Mouse (Mus musculus) forebrain, embryonic 11.5 days (tissue): ENCODE measurements around the gene Samhd1. TPM values are rescaled to one million over a fixed set of nuclear protein-coding genes. Genes with fewer than 3 reads are reported as not detected.
A peak's percentile ranks its signal among the peaks of the same experiment; 100 is the strongest.

Experiments
- ATAC-seq: fragments of 200-750 bp; cut with Nextera tagmentation; replicated peaks from 2 replicates; pipeline ENCODE4 v1.8.0; 2017; ENCODE audit warnings: moderate TSS enrichment; ENCODE audit not compliant: low FRiP score
- DNase-seq: peaks from one replicate; pipeline ENCODE4 v3.0.0-alpha.2; 2017; ENCODE audit warnings: low spot score
- H3K27ac ChIP-seq: fragments of 300-500 bp; sonication (generic); 2 replicates; pipeline ENCODE4 v1.5.1; 2014; ENCODE audit warnings: low read depth, low read length
- H3K27me3 ChIP-seq: fragments of 300-500 bp; sonication (generic); 2 replicates; pipeline ENCODE4 v1.6.1; 2014; ENCODE audit warnings: mild to moderate bottlenecking, low read length, mixed read lengths; ENCODE audit not compliant: control insufficient read depth, insufficient read depth
- H3K36me3 ChIP-seq: fragments of 300-500 bp; sonication (generic); 2 replicates; pipeline ENCODE4 v1.6.1; 2014; ENCODE audit warnings: mild to moderate bottlenecking, low read length, moderate library complexity, mixed read lengths; ENCODE audit not compliant: control insufficient read depth, insufficient read depth
- H3K4me1 ChIP-seq: fragments of 300-500 bp; sonication (generic); replicated peaks from 2 replicates; pipeline ENCODE4 v1.6.1; 2014; ENCODE audit warnings: low read length, mixed read lengths; ENCODE audit not compliant: control insufficient read depth, insufficient read depth
- H3K4me2 ChIP-seq: fragments of 300-500 bp; sonication (generic); 2 replicates; pipeline ENCODE4 v1.6.1; 2014; ENCODE audit warnings: low read depth, mild to moderate bottlenecking, low read length, moderate library complexity, mixed read lengths; ENCODE audit not compliant: severe bottlenecking
- H3K4me3 ChIP-seq: fragments of 300-500 bp; sonication (generic); 2 replicates; pipeline ENCODE4 v1.5.1; 2014; ENCODE audit warnings: low read depth, low read length
- H3K9ac ChIP-seq: fragments of 300-500 bp; sonication (generic); 2 replicates; pipeline ENCODE4 v1.6.1; 2014; ENCODE audit warnings: low read length
- H3K9me3 ChIP-seq: fragments of 300-500 bp; sonication (generic); 2 replicates; pipeline ENCODE4 v1.6.1; 2016; ENCODE audit warnings: low read length, mixed read lengths; ENCODE audit not compliant: control insufficient read depth
- WGBS: fragments of 180-500 bp; shearing (Covaris S2); extraction: QIAGEN DNeasy Blood & Tissue Kit; methylation state at CpG from one replicate; pipeline ENCODE4 v1.1.7; 2014; 5-methylcytosine and 5-hydroxymethylcytosine counted together
- polyA plus RNA-seq: library from polyadenylated mRNA; unstranded; fragments of >200 nt; fragmentation: Nextera tagmentation; extraction: Ambion mirVana; gene quantifications from 2 replicates; pipeline ENCODE4 v1.2.1, GENCODE M21; 2014

Gene Samhd1
- polyA plus RNA-seq, 1 experiment from 2014 or later, result 25.6 TPM

DNA sequence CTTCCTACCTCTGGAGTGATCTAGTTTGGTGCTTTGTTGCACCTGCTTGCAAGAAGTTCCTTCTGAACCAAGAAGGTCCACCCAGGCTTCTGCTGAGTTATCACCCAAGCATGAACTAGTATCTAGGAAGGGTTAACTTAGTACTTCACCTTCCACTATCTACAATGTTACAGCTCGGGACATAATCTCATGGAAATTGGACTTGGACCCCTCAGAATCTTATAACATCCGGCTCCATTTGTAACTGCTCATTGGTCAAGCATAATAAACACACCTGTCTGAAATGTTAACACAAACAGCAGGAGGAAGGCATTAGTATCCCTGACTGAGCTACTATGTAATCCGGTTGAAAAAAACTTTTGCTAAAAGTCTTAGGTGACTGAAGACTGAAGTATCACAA is 7.7 kb downstream of the Samhd1 start:
- no peak overlapping the region for H3K9ac ChIP-seq
- no peak overlapping the region for H3K27ac ChIP-seq
- 88% methylated on average over 3 of the region's 3 CpGs for WGBS
- H3K9me3 ChIP-seq, result no peaks in the 10 kb centered on the region
- no peaks in the 10 kb centered on the region for H3K4me1 ChIP-seq
- H3K4me3 ChIP-seq, result no peak overlapping the region
- ATAC-seq (no peak), DNase-seq (no peak)
- no peak overlapping the region for H3K4me2 ChIP-seq
- H3K36me3 ChIP-seq, result no peaks in the 10 kb centered on the region
- H3K27me3 ChIP-seq, result no peaks in the 10 kb centered on the region

DNA sequence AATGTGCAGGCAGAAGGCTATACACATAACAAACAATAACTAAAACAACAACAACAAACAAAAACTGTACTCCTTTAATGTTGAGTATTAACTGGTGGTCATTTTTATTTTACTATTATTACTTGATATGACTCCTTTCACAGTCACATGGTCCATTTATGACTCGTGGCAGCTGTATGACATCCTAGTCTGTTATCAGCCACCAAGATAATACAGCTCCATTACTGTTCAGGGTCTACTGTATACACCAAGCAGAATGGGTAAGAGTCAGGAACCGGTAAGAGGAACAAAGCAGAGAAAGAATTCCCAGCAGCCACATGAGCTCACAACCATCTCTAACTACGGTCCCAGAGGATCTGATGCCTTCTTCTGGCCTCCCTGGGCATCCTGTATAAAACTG is 9.8 kb downstream of the Samhd1 start:
- H3K4me1 ChIP-seq, result no peaks in the 10 kb centered on the region
- H3K27ac ChIP-seq, result no peak overlapping the region
- no peak overlapping the region for H3K4me3 ChIP-seq
- no peaks in the 10 kb centered on the region for H3K27me3 ChIP-seq
- DNase-seq (no peak), ATAC-seq (no peak)
- no peak overlapping the region for H3K4me2 ChIP-seq
- H3K36me3 ChIP-seq, result no peaks in the 10 kb centered on the region
- H3K9me3 ChIP-seq, result no peaks in the 10 kb centered on the region
- no peak overlapping the region for H3K9ac ChIP-seq
- WGBS, result 90% methylated on average over 3 of the region's 3 CpGs

DNA sequence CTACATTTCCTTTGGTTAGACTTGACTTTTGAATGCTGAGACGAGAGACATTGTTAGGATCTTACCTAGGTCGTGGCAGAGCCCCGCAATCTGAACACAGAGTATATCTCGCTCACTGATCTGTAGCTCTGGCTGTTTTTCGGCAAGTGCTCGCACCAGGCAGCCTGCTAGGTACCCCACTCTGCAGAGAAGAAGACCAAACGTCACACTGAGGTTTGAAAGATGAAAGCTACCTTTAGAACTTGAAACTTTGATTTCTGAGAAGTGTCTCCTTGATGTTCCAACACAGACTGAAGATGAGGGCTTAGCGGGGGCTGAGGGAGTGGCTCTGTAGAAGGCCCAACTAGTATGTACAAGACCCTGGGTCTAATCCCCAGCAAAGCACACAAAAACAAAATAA is 13.3 kb downstream of the Samhd1 start:
- DNase-seq, result no peak
- no peaks in the 10 kb centered on the region for H3K36me3 ChIP-seq
- WGBS, result 92% methylated on average over 8 of the region's 8 CpGs

DNA sequence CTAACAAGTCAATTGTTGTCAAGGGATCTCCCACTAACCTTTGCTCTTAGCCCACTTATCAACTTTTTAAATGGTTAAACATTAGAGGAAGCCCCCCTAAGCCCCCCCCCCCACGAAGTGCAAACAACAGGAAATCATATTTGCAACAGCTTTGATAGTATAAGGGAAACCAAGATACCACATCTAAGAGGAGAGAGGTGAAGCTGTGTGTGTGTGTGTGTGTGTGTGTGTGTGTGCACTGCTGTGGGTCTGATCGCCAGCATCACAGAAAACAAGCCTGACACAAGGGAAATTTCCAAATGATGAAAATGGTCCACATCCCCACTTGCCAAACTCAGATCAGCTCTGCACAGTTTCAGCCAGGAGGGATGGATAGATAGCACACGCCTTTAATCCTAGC is 16.0 kb downstream of the Samhd1 start:
- DNase-seq, result no peak
- no peak overlapping the region for H3K4me2 ChIP-seq
- no peaks in the 10 kb centered on the region for H3K27me3 ChIP-seq
- no peak for ATAC-seq
- no peak overlapping the region for H3K9ac ChIP-seq
- WGBS, result 85% methylated on average over 3 of the region's 3 CpGs
- H3K9me3 ChIP-seq, result no peaks in the 10 kb centered on the region
- H3K4me1 ChIP-seq, result no peaks in the 10 kb centered on the region
- H3K36me3 ChIP-seq, result peaks cover under 1% of the 10 kb centered on the region; the same call in 1 of the 2 replicates
- no peak overlapping the region for H3K27ac ChIP-seq
- H3K4me3 ChIP-seq, result no peak overlapping the region

More for the DNA sequence above, 13.3 kb downstream of the Samhd1 start:
- H3K27me3 ChIP-seq, result no peaks in the 10 kb centered on the region
- H3K4me2 ChIP-seq, result no peak overlapping the region
- no peak overlapping the region for H3K9ac ChIP-seq
- no peaks in the 10 kb centered on the region for H3K4me1 ChIP-seq
- H3K27ac ChIP-seq, result no peak overlapping the region
- H3K9me3 ChIP-seq, result no peaks in the 10 kb centered on the region
- ATAC-seq, result no peak
- H3K4me3 ChIP-seq, result no peak overlapping the region

DNA sequence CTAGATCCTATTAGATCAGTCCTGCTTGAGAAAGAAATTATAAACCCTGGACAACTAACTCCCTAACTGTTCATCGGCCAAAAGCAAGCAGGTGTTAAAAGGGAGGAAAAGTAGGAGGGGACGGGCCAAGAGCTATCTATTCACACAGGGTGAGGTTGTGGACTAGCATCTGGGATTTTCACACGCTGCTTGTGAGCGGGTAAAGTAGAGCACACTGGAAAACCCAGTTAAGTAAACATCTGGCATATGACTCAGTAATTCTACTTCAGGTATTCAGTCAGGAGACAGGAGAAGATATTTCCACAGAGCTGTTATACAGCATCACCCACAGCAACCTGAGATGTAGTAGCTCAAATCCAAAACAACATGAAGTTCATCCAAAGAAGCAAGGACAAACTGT is 16.5 kb downstream of the Samhd1 start:
- no peak for DNase-seq
- H3K27ac ChIP-seq, result no peak overlapping the region
- no peaks in the 10 kb centered on the region for H3K9me3 ChIP-seq
- no peak overlapping the region for H3K4me2 ChIP-seq
- no peak for ATAC-seq
- H3K36me3 ChIP-seq, result peaks cover 3% of the 10 kb centered on the region; the same call in 1 of the 2 replicates
- no peak overlapping the region for H3K9ac ChIP-seq
- no peak overlapping the region for H3K4me3 ChIP-seq
- H3K4me1 ChIP-seq, result no peaks in the 10 kb centered on the region
- 89% methylated on average over 4 of the region's 4 CpGs for WGBS
- no peaks in the 10 kb centered on the region for H3K27me3 ChIP-seq

DNA sequence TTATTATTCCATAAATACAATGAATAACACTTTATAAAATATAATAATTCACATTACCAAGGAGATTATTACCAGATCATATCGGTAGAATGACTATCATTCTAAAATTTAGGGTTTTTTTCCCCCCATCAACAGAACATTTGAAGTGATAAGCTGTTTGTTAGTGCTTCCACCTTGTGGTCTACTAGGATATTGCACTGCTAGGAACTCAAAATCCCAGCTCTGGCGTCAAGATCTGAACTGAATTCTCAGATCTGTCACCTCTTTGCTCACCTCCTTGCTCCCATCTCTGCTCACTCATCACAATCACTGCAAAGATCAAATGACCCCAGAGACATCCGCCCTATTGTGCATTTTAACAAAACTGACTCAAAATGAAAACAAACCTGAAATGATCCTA is 18.1 kb downstream of the Samhd1 start:
- Histone ChIP-seq H3K4me3 (no peak overlapping the region), H3K9me3 (no peaks in the 10 kb centered on the region), H3K4me1 (no peaks in the 10 kb centered on the region), H3K36me3 (peaks cover 3% of the 10 kb centered on the region; the same call in 1 of the 2 replicates), H3K9ac (no peak overlapping the region), H3K27me3 (no peaks in the 10 kb centered on the region), H3K27ac (no peak overlapping the region), H3K4me2 (no peak overlapping the region)
- WGBS, result 29% methylated on average over 3 of the region's 3 CpGs
- DNase-seq (no peak), ATAC-seq (no peak)

DNA sequence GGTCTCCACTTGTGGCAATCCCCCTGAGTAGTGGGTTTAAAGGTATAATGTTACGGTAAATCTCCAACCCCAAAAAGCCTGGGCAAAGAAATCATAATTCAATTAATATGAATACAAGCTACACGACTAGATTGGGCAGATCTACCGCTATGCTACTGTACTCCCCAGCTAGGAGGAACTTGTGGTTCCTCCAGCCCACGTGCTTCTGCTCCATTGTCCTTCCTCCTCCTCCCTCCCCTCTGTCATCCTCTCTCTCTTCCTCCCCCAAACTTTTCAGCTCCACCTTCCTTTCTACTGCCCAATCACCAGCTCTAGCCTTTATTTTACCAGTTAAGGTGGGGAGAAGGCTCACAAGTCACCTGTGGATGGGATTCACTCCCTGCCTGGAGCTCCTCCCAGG is 26.8 kb downstream of the Samhd1 start:
- no peaks in the 10 kb centered on the region; the same call in 1 of the 2 replicates for H3K36me3 ChIP-seq
- WGBS, result 90% methylated on average over 4 of the region's 4 CpGs
- no peak for DNase-seq
- no peak for ATAC-seq
- H3K4me3 ChIP-seq, result no peak overlapping the region
- no peaks in the 10 kb centered on the region for H3K9me3 ChIP-seq
- no peaks in the 10 kb centered on the region for H3K4me1 ChIP-seq
- no peak overlapping the region for H3K4me2 ChIP-seq
- no peak overlapping the region for H3K9ac ChIP-seq
- no peak overlapping the region for H3K27ac ChIP-seq
- H3K27me3 ChIP-seq, result no peaks in the 10 kb centered on the region

DNA sequence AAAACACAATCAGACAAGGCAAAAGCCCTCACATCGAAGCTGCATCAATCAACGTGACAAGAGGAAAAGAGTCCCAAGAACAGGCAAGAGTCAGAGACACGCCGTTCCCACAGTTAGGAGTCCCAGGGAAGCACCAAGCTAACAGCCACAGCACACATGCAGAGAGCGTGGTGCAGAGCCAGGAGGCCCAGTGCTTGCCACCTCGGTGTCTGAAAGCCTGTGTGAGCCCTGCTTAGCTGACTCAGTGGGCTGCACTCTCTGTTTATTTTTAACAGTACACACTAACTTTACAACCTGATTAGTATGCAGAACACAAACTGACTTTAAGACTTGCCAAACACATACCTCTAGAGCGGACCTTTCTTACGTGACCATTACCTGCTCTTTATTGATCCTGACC is 30.6 kb downstream of the Samhd1 start:
- Histone ChIP-seq H3K36me3 (no peaks in the 10 kb centered on the region; the same call in 1 of the 2 replicates), H3K4me3 (no peak overlapping the region), H3K4me1 (no peaks in the 10 kb centered on the region), H3K27ac (no peak overlapping the region), H3K4me2 (no peak overlapping the region), H3K9ac (no peak overlapping the region), H3K27me3 (no peaks in the 10 kb centered on the region), H3K9me3 (no peaks in the 10 kb centered on the region)
- ATAC-seq, result no peak
- WGBS, result 86% methylated on average over 8 of the region's 8 CpGs
- no peak for DNase-seq

DNA sequence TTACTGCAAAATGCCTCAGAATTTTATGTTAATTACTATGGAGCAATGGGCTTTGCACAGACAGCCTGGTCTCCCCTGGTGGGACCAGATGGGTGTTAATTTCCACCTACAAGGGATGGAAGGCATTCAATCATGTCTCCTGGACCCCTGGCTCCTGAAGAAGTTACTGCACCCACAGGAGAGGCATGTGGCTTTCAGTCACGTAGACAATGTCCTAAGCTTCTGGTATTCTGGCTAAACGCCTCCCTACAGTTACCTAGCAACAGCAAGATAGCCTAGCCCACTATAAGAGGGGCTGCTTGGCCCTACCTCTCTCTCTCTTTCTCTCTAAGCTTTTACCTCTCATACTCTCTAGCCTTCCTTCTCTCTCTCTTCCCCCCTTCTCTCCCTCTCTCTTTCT is 32.8 kb downstream of the Samhd1 start:
- Histone ChIP-seq H3K27ac (no peak overlapping the region), H3K27me3 (no peaks in the 10 kb centered on the region), H3K9me3 (no peaks in the 10 kb centered on the region), H3K9ac (no peak overlapping the region), H3K36me3 (no peaks in the 10 kb centered on the region; the same call in 1 of the 2 replicates), H3K4me3 (no peak overlapping the region), H3K4me2 (no peak overlapping the region), H3K4me1 (no peaks in the 10 kb centered on the region)
- 57% methylated on average over 2 of the region's 2 CpGs for WGBS
- ATAC-seq, result no peak
- DNase-seq, result peak; percentile 36
